Mouse (Mus musculus) embryonic facial prominence, embryonic 10.5 days (tissue): ENCODE results near the gene Rhbdl3. TPM values are rescaled to one million over a fixed set of nuclear protein-coding genes. Genes with fewer than 3 reads are reported as not detected.

Experiments used
- DNase-seq: peaks from one replicate; pipeline ENCODE4 v3.0.0-alpha.2; 2017; ENCODE audit warnings: low spot score
- H3K27ac ChIP-seq: fragments of 300-500 bp; sonication (generic); replicated peaks from 2 replicates; pipeline ENCODE4 v1.5.1; 2016; ENCODE audit warnings: mild to moderate bottlenecking
- H3K27me3 ChIP-seq: fragments of 300-500 bp; sonication (generic); replicated peaks from 2 replicates; pipeline ENCODE4 v1.6.1; 2016; ENCODE audit warnings: low read depth, mild to moderate bottlenecking; ENCODE audit not compliant: poor library complexity, severe bottlenecking
- H3K36me3 ChIP-seq: fragments of 300-500 bp; sonication (generic); replicated peaks from 2 replicates; pipeline ENCODE4 v1.6.1; 2016; ENCODE audit warnings: mild to moderate bottlenecking, moderate library complexity
- H3K4me1 ChIP-seq: fragments of 300-500 bp; sonication (generic); 2 replicates; pipeline ENCODE4 v1.6.1; 2016
- H3K4me3 ChIP-seq: fragments of 300-500 bp; sonication (generic); 2 replicates; pipeline ENCODE4 v1.5.1; 2016; ENCODE audit warnings: mild to moderate bottlenecking, moderate library complexity
- H3K9me3 ChIP-seq: fragments of 300-500 bp; sonication (generic); 2 replicates; pipeline ENCODE4 v1.6.1; 2016; ENCODE audit warnings: mild to moderate bottlenecking
- WGBS: fragments of 180-500 bp; shearing (Covaris S2); methylation state at CpG from one replicate; pipeline ENCODE4 v1.1.7; 2016; 5-methylcytosine and 5-hydroxymethylcytosine counted together
- polyA plus RNA-seq: library from polyadenylated mRNA; unstranded; fragments of >200 nt; fragmentation: Nextera tagmentation; extraction: Ambion mirVana; gene quantifications from 2 replicates; pipeline ENCODE4 v1.2.1, GENCODE M21; 2016

Rhbdl3 gene
- polyA plus RNA-seq, 1 experiment from 2014 or later: 2.1 TPM

- H3K27me3 ChIP-seq: no peaks in the 10 kb centered on the region
- no peak overlapping the region for H3K27ac ChIP-seq
- H3K4me1 ChIP-seq: no peaks in the 10 kb centered on the region
- WGBS: 92% methylated on average over 4 of the region's 4 CpGs
- no peaks in the 10 kb centered on the region for H3K9me3 ChIP-seq
- H3K36me3 ChIP-seq: peaks cover 100% of the 10 kb centered on the region
- H3K4me3 ChIP-seq: no peak overlapping the region
- no peak for DNase-seq
Observed at GRCm38 (mm10) chr11:80396617-80397016, 95.9 kb downstream of the Rhbdl3 start.

Other genes starting within 250 kb of the Rhbdl3 start
- gene Crlf3, start 219.9 kb upstream of the Rhbdl3 start, polyA plus RNA-seq: 47.8 and 49.6 TPM in 2 replicates
- 18.9 and 20.3 TPM in 2 replicates for gene Atad5, start 211.5 kb upstream of the Rhbdl3 start, polyA plus RNA-seq
- gene Tefm, start 158.7 kb upstream of the Rhbdl3 start, polyA plus RNA-seq: 38.3 and 39.2 TPM in 2 replicates
- 0.64 and 0.69 TPM in 2 replicates for gene Adap2, start 146.8 kb upstream of the Rhbdl3 start, polyA plus RNA-seq
- 5.4 and 6.5 TPM in 2 replicates for gene Rnf135, start 117.1 kb upstream of the Rhbdl3 start, polyA plus RNA-seq
- gene Rhot1, start 91.9 kb upstream of the Rhbdl3 start, polyA plus RNA-seq: 50.0 and 53.1 TPM in 2 replicates
- gene 5730455P16Rik, start 77.1 kb downstream of the Rhbdl3 start, polyA plus RNA-seq: 22.4 and 23.9 TPM in 2 replicates
- gene Zfp207, start 82.4 kb downstream of the Rhbdl3 start, polyA plus RNA-seq: 321 and 322 TPM in 2 replicates
- 387 and 388 TPM in 2 replicates for gene Psmd11, start 127.7 kb downstream of the Rhbdl3 start, polyA plus RNA-seq
- gene Cdk5r1, start 176.1 kb downstream of the Rhbdl3 start, polyA plus RNA-seq: 4.1 and 4.8 TPM in 2 replicates